Mouse (Mus musculus): ENCODE results near the gene Tmem63a.

The Tmem63a gene

DNA sequence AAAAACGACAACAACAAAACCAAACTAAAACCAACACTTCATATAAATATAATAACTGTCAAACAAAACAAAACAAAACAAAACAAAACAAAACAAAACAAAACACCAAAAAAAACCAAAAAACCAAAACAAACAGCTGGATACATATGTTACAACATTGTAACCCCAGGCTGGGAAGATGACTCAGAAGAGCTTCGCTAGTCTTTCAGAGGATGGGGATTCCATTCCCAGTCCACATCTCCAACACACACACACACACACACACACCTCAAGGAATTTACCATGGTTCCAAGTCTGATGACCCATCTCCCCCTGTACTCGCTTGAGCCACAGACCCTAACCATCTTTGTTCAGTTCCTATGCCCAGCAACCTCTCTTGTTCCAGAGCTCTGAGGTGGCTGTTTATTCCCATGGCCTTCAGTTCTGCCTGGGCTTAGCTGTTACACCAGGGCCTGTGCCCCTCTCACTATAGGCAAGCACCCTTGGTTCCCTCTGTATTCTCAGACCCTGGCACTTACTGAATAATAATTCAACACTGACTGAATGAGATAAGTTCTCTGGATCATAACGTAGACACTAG lies 67.0 kb downstream of the Tmem63a start:
- DNase-seq (ENCODE audit: low read depth, low spot score) = no peak

DNA sequence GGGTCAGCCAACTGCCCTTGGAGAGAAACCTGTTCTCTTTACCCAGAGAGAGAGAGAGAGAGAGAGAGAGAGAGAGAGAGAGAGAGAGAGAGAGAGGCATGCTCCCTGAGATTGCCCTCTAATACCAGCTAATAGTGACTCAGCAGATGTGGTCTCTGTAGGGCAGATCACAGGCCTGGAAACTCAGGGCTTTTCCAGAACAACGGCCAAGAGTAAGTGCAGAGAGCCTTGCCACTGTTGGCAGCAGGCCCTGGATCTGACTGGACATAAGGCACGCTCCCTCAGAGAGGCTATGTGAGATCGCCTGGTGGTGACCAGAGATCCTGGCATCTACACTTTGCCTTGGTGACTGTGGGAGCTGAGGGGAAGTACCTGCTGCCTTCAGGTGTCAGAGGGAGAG lies 67.6 kb downstream of the Tmem63a start:
- no peak for DNase-seq (ENCODE audit: low read depth, low spot score)

- no peak for DNase-seq (ENCODE audit: low read depth, low spot score)
Observed at GRCm38 (mm10) chr1:181010171-181010932, 68.2 kb downstream of the Tmem63a start.

GRCm38 (mm10) chr1:181011601-181012000 lies 69.5 kb downstream of the Tmem63a start:
- DNase-seq (ENCODE audit: low read depth, low spot score) = no peak

DNA sequence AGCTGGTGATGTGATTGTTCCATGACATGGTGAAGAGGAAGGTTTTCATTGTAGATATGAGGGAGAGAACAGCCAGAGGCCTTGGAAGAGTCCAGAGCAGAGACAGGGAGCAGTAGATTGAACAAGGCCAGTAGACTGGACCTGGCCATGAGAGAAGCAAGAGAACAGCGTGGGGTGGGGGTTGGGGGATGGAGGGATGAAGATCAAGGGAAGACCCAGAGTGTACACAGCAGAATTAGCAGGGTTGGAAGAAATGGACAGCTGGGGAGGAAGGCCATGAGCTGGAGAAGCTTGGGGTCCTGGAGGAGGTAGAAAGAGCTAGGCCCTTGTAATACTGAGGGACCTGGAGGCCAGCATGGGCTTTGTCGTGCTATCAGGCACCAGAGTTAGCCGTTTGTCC lies 70.3 kb downstream of the Tmem63a start:
- DNase-seq (ENCODE audit: low read depth, low spot score) = no peak

- no peak for DNase-seq (ENCODE audit: low read depth, low spot score)
Observed at GRCm38 (mm10) chr1:181013446-181013845, 71.3 kb downstream of the Tmem63a start.

- DNase-seq (ENCODE audit: low read depth, low spot score) = no peak
Observed at GRCm38 (mm10) chr1:181014731-181015500, 72.8 kb downstream of the Tmem63a start.

DNA sequence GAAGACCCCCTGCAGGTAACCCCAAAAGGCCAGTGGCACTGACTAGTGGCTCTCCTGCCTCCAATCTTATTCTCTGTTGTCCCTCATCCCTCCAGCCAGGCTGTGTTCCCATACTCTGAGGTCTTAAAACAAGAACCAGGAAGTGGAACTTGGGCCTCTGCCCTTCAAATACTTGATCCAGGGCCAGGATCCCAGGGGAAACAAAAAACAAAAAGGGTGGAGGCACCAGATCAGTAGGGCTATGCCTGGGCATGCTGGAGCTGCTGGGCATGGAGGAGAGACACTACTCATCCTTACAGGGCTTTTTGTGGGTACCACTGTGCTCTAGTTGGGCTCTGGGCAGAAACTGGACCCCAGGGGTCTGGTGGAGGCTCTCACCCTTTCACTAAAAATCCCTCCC lies 73.4 kb downstream of the Tmem63a start:
- no peak for DNase-seq (ENCODE audit: low read depth, low spot score)

- no peak for DNase-seq (ENCODE audit: low read depth, low spot score)
Observed at GRCm38 (mm10) chr1:181016045-181016444, 73.9 kb downstream of the Tmem63a start.

- no peak for DNase-seq (ENCODE audit: low read depth, low spot score)
Observed at GRCm38 (mm10) chr1:181016532-181017131, 74.5 kb downstream of the Tmem63a start.

GRCm38 (mm10) chr1:181017212-181017711 lies 75.1 kb downstream of the Tmem63a start:
- peak; percentile 24 for DNase-seq (ENCODE audit: low read depth, low spot score)

- no peak for DNase-seq (ENCODE audit: low read depth, low spot score)
Observed at GRCm38 (mm10) chr1:181017890-181018420, 75.8 kb downstream of the Tmem63a start.

DNA sequence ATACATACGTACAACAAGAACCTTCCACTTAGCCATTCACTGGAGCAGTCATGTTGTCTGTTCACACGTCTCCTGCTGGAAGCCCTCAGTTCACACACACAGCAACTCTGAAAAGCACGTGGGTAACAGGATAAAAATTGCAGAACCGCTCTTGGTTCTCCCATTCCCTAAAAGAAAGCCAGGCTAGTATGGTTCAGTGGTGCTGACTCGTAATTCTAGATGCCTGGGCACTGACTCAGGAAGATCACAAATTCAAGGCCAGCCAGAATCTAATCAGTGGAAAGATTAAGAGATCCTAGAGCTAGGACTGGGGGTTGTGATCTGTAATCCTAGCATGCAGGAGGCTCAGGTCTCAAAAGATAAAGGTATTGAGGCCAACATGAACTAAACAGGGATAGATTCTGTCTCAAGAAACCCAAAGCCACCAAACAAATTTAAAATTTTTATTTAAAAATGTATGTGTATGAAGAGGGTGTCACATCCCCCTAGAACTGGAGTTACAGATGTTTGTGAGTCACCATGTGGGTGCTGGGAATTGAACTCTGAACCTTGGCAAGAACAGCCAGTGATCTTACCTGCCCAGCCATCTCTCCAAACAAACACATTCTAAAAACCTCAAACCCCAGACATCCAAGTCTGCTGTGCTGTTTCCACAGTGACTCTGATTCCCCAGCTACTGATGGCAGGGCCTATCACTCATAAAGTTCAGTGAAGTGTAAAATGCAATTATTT lies 78.8 kb downstream of the Tmem63a start, which contains the start of gene Ephx1:
Gene Ephx1, minus strand, starts transcription at position 149 of the 732 bp plus-strand sequence.
- no peak for DNase-seq (ENCODE audit: low read depth, low spot score)

- DNase-seq (ENCODE audit: low read depth, low spot score) = no peak
Observed at GRCm38 (mm10) chr1:181021488-181021865, 79.3 kb downstream of the Tmem63a start.

- DNase-seq (ENCODE audit: low read depth, low spot score) = peak; percentile 28
Observed at GRCm38 (mm10) chr1:181022265-181022664, 80.1 kb downstream of the Tmem63a start.

Measured in c-Kit-negative CD71-positive TER-119-positive erythroid progenitor cells, embryonic 14.5 days (primary cell).